Mouse (Mus musculus) limb, embryonic 14.5 days (tissue): ENCODE results near the gene Avil. TPM values are rescaled to one million over a fixed set of nuclear protein-coding genes. Genes with fewer than 3 reads are reported as not detected.

Experiments used
- ATAC-seq: fragments of 200-750 bp; cut with Nextera tagmentation; 2 replicates; pipeline ENCODE4 v1.8.0; 2017; ENCODE audit warnings: low read depth, moderate number of reproducible peaks, moderate TSS enrichment; ENCODE audit not compliant: low FRiP score
- DNase-seq: peaks from one replicate; pipeline ENCODE4 v3.0.0-alpha.2; 2015; ENCODE audit warnings: low spot score
- H3K27ac ChIP-seq: fragments of 300-500 bp; sonication (generic); replicated peaks from 2 replicates; pipeline ENCODE4 v1.5.1; 2014; ENCODE audit warnings: low read depth, mild to moderate bottlenecking, low read length, moderate library complexity, mixed read lengths
- H3K27me3 ChIP-seq: fragments of 300-500 bp; sonication (generic); 2 replicates; pipeline ENCODE4 v1.6.1; 2014; ENCODE audit warnings: low read length, mixed read lengths; ENCODE audit not compliant: control insufficient read depth, insufficient read depth
- H3K36me3 ChIP-seq: fragments of 300-500 bp; sonication (generic); 2 replicates; pipeline ENCODE4 v1.6.1; 2014; ENCODE audit warnings: mild to moderate bottlenecking, low read length, moderate library complexity, mixed read lengths; ENCODE audit not compliant: control insufficient read depth, insufficient read depth
- H3K4me1 ChIP-seq: fragments of 300-500 bp; sonication (generic); 2 replicates; pipeline ENCODE4 v1.6.1; 2014; ENCODE audit warnings: antibody characterized with exemption, low read length, mixed read lengths; ENCODE audit not compliant: control insufficient read depth, insufficient read depth
- H3K4me2 ChIP-seq: fragments of 300-500 bp; sonication (generic); replicated peaks from 2 replicates; pipeline ENCODE4 v1.6.1; 2014; ENCODE audit warnings: low read depth, mild to moderate bottlenecking, low read length, moderate library complexity; ENCODE audit not compliant: severe bottlenecking
- H3K4me3 ChIP-seq: fragments of 300-500 bp; sonication (generic); replicated peaks from 2 replicates; pipeline ENCODE4 v1.5.1; 2014; ENCODE audit warnings: low read length
- H3K9ac ChIP-seq: fragments of 300-500 bp; sonication (generic); 2 replicates; pipeline ENCODE4 v1.6.1; 2014; ENCODE audit warnings: mild to moderate bottlenecking, low read depth, low read length, moderate library complexity; ENCODE audit not compliant: severe bottlenecking
- H3K9me3 ChIP-seq: fragments of 300-500 bp; sonication (generic); 2 replicates; pipeline ENCODE4 v1.6.1; 2016; ENCODE audit warnings: low read length; ENCODE audit not compliant: control insufficient read depth
- POLR2A ChIP-seq: fragments of 200-500 bp; IDR thresholded peaks from 2 replicates; pipeline ENCODE4 v1.8.0; 2012; ENCODE audit warnings: inconsistent platforms, mild to moderate bottlenecking, moderate library complexity, borderline replicate concordance; ENCODE audit not compliant: insufficient read depth, insufficient read length; ENCODE audit errors: extremely low read depth
- WGBS: fragments of 180-500 bp; shearing (Covaris S2); extraction: QIAGEN DNeasy Blood & Tissue Kit; methylation state at CpG from one replicate; pipeline ENCODE4 v1.1.7; 2014; 5-methylcytosine and 5-hydroxymethylcytosine counted together
- polyA plus RNA-seq, 2 experiments: library from polyadenylated mRNA; depleted of rRNA in 1 of 2; stranded (reverse) in 1 of 2; unstranded in 1 of 2; fragments of >200 nt; fragmentation: Nextera tagmentation in 1 of 2; extraction: Ambion mirVana in 1 of 2; gene quantifications; 2 replicates each; pipeline versions ENCODE4 v1.2.1 to v1.2.3; 2012 to 2014

Gene Avil
- polyA plus RNA-seq, 2 experiments, result 0.28 to 0.45 TPM

DNA sequence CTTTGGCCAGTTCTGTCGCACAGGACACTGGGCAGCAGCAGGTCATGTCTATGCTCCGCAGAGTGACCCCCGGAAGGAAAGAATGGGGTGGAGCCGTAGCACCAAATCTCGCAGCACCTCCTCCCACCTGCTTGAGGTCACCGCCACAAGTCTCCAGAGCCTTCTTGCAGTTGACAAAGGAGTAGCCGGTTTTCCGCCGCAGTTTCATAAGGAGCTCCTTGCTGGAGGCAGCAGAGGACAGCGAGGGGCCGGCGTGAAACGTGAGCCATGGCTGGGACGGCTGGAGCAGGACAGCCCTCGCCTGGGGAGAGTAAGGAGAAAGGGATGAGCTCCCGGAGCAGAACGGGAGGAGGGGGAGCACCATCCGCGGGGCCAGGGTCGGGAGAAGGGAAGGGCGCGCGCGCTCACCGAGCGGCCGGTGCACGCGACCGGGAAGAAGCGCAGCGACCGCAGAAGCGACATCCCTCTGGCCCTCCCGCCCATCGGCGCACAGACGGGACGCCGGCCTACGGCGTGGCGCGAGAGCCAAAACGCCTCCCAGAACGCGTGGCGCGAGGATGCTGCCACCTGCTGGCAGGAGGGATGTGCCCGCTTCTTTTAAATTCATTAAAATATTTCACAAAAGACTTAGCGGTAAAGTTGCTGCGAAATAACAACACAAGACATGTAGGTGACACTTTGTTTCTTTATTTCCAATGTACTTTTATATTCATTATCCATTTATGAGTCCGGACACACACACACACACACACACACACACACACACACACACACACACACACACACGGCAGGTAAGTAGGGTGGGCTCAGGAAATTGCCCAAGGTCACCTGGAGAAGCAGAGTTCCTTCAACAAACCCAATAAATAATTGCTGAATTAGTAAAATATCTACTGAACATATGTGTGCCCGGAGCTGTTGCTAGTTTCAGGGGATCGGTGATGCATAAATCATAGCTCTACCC is 30.1 kb downstream of the Avil start, which contains the start of gene Tsfm:
Gene Tsfm (minus strand): TSS at position 505 of the 961 bp plus-strand sequence.
- Histone ChIP-seq H3K36me3 (peaks cover 37% of the 10 kb centered on the region), H3K27me3 (no peaks in the 10 kb centered on the region), H3K9me3 (no peaks in the 10 kb centered on the region), H3K4me1 (peaks cover 4% of the 10 kb centered on the region; the same call in 1 of the 2 replicates), H3K4me3 (peak within 1 kb of the TSS; percentile 69), H3K9ac (peak within 1 kb of the TSS; percentile 72), H3K4me2 (peak within 1 kb of the TSS; percentile 68), H3K27ac (peak within 1 kb of the TSS; percentile 34; the same call in 1 of the 2 replicates)
- WGBS, result 5% methylated on average over 55 of the region's 56 CpGs
- 0 out of 2 replicates have a peak, but pooled peaks have one; percentile 68 for TF ChIP-seq POLR2A
- DNase-seq, result peak; percentile 88
- peak; percentile 88 for ATAC-seq

DNA sequence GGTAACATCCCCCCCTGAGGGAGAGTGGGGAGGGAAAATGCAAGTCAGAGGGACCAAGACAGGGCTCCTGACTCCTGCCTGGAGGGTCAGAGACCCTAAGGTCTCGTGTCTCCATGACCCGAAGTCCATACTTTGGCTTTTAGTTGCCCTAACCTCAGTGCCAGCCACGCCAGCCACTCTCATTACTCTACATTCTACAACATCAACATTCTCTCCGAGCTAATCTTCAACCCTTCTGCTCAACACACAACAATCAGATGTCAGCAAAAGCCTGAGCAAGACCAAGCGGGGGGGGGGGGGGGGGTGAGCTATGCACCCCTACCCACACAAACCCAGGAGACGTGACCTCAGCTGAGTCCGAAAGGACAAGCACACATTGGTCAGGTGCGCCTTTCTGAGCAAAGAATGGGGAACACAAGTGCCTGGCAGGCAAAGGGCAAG is 32.8 kb downstream of the Avil start:
- ATAC-seq (no peak), DNase-seq (no peak)
- Histone ChIP-seq H3K9me3 (no peaks in the 10 kb centered on the region), H3K27me3 (no peaks in the 10 kb centered on the region), H3K9ac (no peak overlapping the region), H3K36me3 (peaks cover 10% of the 10 kb centered on the region), H3K4me2 (no peak overlapping the region), H3K4me1 (peaks cover 4% of the 10 kb centered on the region; the same call in 1 of the 2 replicates), H3K4me3 (no peak overlapping the region), H3K27ac (no peak overlapping the region)
- WGBS, result 83% methylated on average over 8 of the region's 8 CpGs
- no peak for TF ChIP-seq POLR2A

DNA sequence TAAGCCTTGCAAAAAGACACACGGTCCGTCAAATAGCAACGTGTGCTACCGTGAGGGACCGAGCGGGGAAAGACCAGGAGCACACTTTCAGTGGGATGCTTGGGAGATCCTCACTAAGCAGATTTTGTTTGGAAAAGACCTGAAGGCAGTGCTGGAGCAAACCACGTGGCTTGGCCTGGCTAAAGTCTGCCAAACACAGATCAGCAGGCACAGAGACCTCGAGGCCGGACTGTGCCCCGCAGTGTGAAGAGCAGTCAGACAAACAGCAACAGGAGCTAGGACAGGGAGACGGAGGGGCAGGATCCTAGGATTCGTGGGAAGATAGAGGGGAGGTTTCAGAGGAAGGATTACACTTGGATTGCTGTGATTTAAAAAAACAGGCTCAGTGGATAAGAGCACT is 35.8 kb downstream of the Avil start:
- no peaks in the 10 kb centered on the region for H3K27me3 ChIP-seq
- no peak overlapping the region for H3K4me3 ChIP-seq
- H3K27ac ChIP-seq, result no peak overlapping the region
- H3K9me3 ChIP-seq, result no peaks in the 10 kb centered on the region
- H3K4me2 ChIP-seq, result no peak overlapping the region
- H3K36me3 ChIP-seq, result no peaks in the 10 kb centered on the region
- no peak for ATAC-seq
- no peak overlapping the region for H3K9ac ChIP-seq
- H3K4me1 ChIP-seq, result 0 out of 2 replicates have a peak, but pooled peaks cover 5% of the 10 kb centered on the region
- no peak for DNase-seq
- WGBS, result 82% methylated on average over 12 of the region's 12 CpGs
- TF ChIP-seq POLR2A, result no peak

- no peak for TF ChIP-seq POLR2A
These were observed 37.1 kb downstream of the Avil start for GRCm38 (mm10) chr10:127037641-127038040.

DNA sequence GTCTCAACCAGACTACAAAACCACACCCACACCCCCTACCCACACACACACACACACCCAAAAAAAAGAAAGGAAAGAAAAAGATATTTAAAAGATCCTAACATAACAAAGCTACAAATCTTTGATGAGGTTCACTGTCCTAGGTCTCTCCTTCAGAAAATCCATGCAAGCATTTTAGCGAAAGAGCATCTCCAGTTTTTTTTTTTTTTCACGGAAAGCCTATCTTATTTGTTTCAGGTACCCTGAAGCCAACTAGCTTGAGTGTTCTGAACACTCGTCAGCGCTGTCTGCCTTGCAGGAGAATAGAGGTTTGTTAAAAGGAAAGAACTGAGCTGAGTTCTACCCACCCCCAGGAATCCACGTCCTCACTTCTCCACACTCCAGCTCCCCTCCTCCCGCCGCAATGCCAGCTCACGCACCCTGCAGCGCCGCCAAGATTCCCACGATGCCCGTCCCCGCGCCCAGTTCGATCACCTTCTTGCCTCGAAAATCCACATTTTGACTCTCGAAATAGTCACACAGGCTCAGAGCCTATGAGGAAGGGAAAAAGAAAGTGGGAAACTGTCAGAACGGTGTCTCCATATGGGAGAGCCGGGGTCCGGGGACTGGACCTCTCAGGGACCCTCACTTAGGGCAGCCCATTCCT is 40.2 kb downstream of the Avil start:
- DNase-seq (no peak), ATAC-seq (0 out of 2 replicates have a peak, but pooled peaks have one; percentile 2)
- no peaks in the 10 kb centered on the region for H3K27me3 ChIP-seq
- peaks cover 12% of the 10 kb centered on the region for H3K4me1 ChIP-seq
- H3K27ac ChIP-seq, result peak overlapping the region; percentile 81
- under 1% methylated on average over 20 of the region's 20 CpGs for WGBS
- peak overlapping the region; percentile 94 for H3K4me2 ChIP-seq
- peak overlapping the region; percentile 87 for H3K4me3 ChIP-seq
- TF ChIP-seq POLR2A, result no peak
- H3K9me3 ChIP-seq, result no peaks in the 10 kb centered on the region
- H3K36me3 ChIP-seq, result peaks cover 19% of the 10 kb centered on the region
- peak overlapping the region; percentile 76 for H3K9ac ChIP-seq

More at GRCm38 (mm10) chr10:127037641-127038040, 37.1 kb downstream of the Avil start:
- Histone ChIP-seq H3K4me3 (no peak overlapping the region), H3K4me1 (peaks cover 10% of the 10 kb centered on the region; the same call in 1 of the 2 replicates), H3K27ac (no peak overlapping the region), H3K36me3 (no peaks in the 10 kb centered on the region), H3K4me2 (no peak overlapping the region), H3K9me3 (no peaks in the 10 kb centered on the region), H3K27me3 (no peaks in the 10 kb centered on the region), H3K9ac (no peak overlapping the region)
- no peak for DNase-seq
- ATAC-seq, result no peak
- WGBS, result 77% methylated on average over 12 of the region's 12 CpGs
